10 mouse cellular contexts compared by ENCODE assay signal in genomic region chr19:30890377-30890776, GRCm38 (mm10).
DNase-seq lines count a peak whose midpoint lies in the region; ATAC-seq lines count a peak whose summit lies in the region.
"Had no signal": no experiment of that assay in that cellular context is flagged by ENCODE, and none has a peak within 500 bp of the region (broad histone marks: within the 10 kb centered on the region; RNA-seq: fewer than 3 reads in every experiment).

No protein-coding gene starts in this region.

- ATAC-seq in midbrain, embryonic 11.5 days (ENCODE audit: low FRiP score) = peak; percentile 77
- ATAC-seq in midbrain, embryonic 14.5 days (ENCODE audit: low FRiP score, low TSS enrichment) = no peak
- ATAC-seq in midbrain, embryonic 12.5 days (ENCODE audit: low FRiP score, low read depth) = peak; percentile 71; the same call in 1 of the 2 replicates
- no peak for ATAC-seq in heart, embryonic 11.5 days (replicated peaks; ENCODE audit: insufficient number of reproducible peaks, low FRiP score, low TSS enrichment)

- no peaks in the 10 kb centered on the region for H3K27me3 ChIP-seq in midbrain, embryonic 11.5 days (ENCODE audit: control insufficient read depth, insufficient read depth, low read length)
- no peaks in the 10 kb centered on the region for H3K27me3 ChIP-seq in midbrain, embryonic 14.5 days (ENCODE audit: control insufficient read depth, insufficient read depth, low read length)
- no peaks in the 10 kb centered on the region for H3K27me3 ChIP-seq in midbrain, embryonic 12.5 days
- no peaks in the 10 kb centered on the region for H3K27me3 ChIP-seq in heart, embryonic 11.5 days (ENCODE audit: control insufficient read depth, insufficient read depth, low read length)

- H3K4me2 ChIP-seq in midbrain, embryonic 11.5 days = no peak overlapping the region
- H3K4me2 ChIP-seq in midbrain, embryonic 14.5 days (ENCODE audit: low read length) = no peak overlapping the region
- no peak overlapping the region for H3K4me2 ChIP-seq in midbrain, embryonic 12.5 days (replicated peaks)
- H3K4me2 ChIP-seq in heart, embryonic 11.5 days = no peak overlapping the region

- no peaks in the 10 kb centered on the region for H3K9me3 ChIP-seq in midbrain, embryonic 11.5 days (ENCODE audit: control insufficient read depth, low read length)
- H3K9me3 ChIP-seq in midbrain, embryonic 14.5 days (ENCODE audit: control insufficient read depth, low read length) = no peaks in the 10 kb centered on the region
- H3K9me3 ChIP-seq in midbrain, embryonic 12.5 days = no peaks in the 10 kb centered on the region
- no peaks in the 10 kb centered on the region for H3K9me3 ChIP-seq in heart, embryonic 11.5 days (replicated peaks; ENCODE audit: control insufficient read depth, low read length)

- H3K36me3 ChIP-seq in midbrain, embryonic 11.5 days (ENCODE audit: control insufficient read depth, insufficient read depth, low read length) = no peaks in the 10 kb centered on the region
- no peaks in the 10 kb centered on the region for H3K36me3 ChIP-seq in midbrain, embryonic 14.5 days (ENCODE audit: control insufficient read depth, insufficient read depth, low read length)
- H3K36me3 ChIP-seq in midbrain, embryonic 12.5 days = no peaks in the 10 kb centered on the region
- no peaks in the 10 kb centered on the region for H3K36me3 ChIP-seq in heart, embryonic 11.5 days (ENCODE audit: control insufficient read depth, insufficient read depth, low read length)

- peak; percentile 85 for DNase-seq in midbrain, embryonic 11.5 days (ENCODE audit: low spot score, missing footprints)
- DNase-seq in midbrain, embryonic 14.5 days = no peak
- peak; percentile 52 for DNase-seq in forelimb bud, embryonic 11.5 days (ENCODE audit: low read depth, low spot score)
- peak; percentile 26 for DNase-seq in telencephalon, adult 2 months (ENCODE audit: low read depth, low spot score)
- no peak for DNase-seq in urinary bladder, postnatal 36 days (ENCODE audit: low spot score in 2 of 2)
- DNase-seq: cerebellum, postnatal 25 days; kidney, postnatal 14 days; lung, adult 18-20 months had no signal

- peaks cover 3% of the 10 kb centered on the region; the same call in 1 of the 2 replicates for H3K4me1 ChIP-seq in midbrain, embryonic 11.5 days (ENCODE audit: control insufficient read depth, insufficient read depth, low read length)
- peaks cover 3% of the 10 kb centered on the region for H3K4me1 ChIP-seq in midbrain, embryonic 14.5 days (ENCODE audit: control insufficient read depth, insufficient read depth, low read length)
- H3K4me1 ChIP-seq in midbrain, embryonic 12.5 days = peaks cover 4% of the 10 kb centered on the region; the same call in 1 of the 2 replicates
- no peaks in the 10 kb centered on the region for H3K4me1 ChIP-seq in heart, embryonic 11.5 days (ENCODE audit: control insufficient read depth, insufficient read depth, low read length)

- no peak overlapping the region for H3K4me3 ChIP-seq in midbrain, embryonic 11.5 days (ENCODE audit: low read depth, low read length)
- H3K4me3 ChIP-seq in midbrain, embryonic 14.5 days (replicated peaks; ENCODE audit: low read depth, low read length) = no peak overlapping the region
- H3K4me3 ChIP-seq in midbrain, embryonic 12.5 days = no peak overlapping the region
- no peak overlapping the region for H3K4me3 ChIP-seq in heart, embryonic 11.5 days (ENCODE audit: low read depth, low read length)

- H3K27ac ChIP-seq in midbrain, embryonic 11.5 days (ENCODE audit: low read depth, low read length) = no peak overlapping the region
- H3K27ac ChIP-seq in midbrain, embryonic 14.5 days (replicated peaks; ENCODE audit: low read depth, low read length) = no peak overlapping the region
- no peak overlapping the region for H3K27ac ChIP-seq in midbrain, embryonic 12.5 days (replicated peaks)
- H3K27ac ChIP-seq in heart, embryonic 11.5 days (ENCODE audit: low read depth, low read length) = no peak overlapping the region

- no peak overlapping the region for H3K9ac ChIP-seq in midbrain, embryonic 11.5 days (ENCODE audit: low read length)
- H3K9ac ChIP-seq in midbrain, embryonic 14.5 days (replicated peaks; ENCODE audit: low read length) = no peak overlapping the region
- no peak overlapping the region for H3K9ac ChIP-seq in midbrain, embryonic 12.5 days (replicated peaks)
- H3K9ac ChIP-seq in heart, embryonic 11.5 days (ENCODE audit: low read depth, low read length) = no peak overlapping the region

- 59% methylated on average over 2 of the region's 2 CpGs for WGBS in midbrain, embryonic 11.5 days
- 33% methylated on average over 2 of the region's 2 CpGs for WGBS in midbrain, embryonic 14.5 days
- WGBS in midbrain, embryonic 12.5 days = 43% methylated on average over 2 of the region's 2 CpGs
- 76% methylated on average over 2 of the region's 2 CpGs for WGBS in heart, embryonic 11.5 days (ENCODE audit: insufficient replicate concordance)

Comparison
In these comparisons a context has a peak if more than half of its experiments do, and no peak if none do; other contexts are left out.
1. ATAC-seq: peak in midbrain, embryonic 11.5 days (single experiment) and midbrain, embryonic 12.5 days (single experiment); none in midbrain, embryonic 14.5 days (single experiment) and heart, embryonic 11.5 days (single experiment).
2. DNase-seq: peak in midbrain, embryonic 11.5 days (single experiment), forelimb bud, embryonic 11.5 days (single experiment) and telencephalon, adult 2 months (single experiment); none in midbrain, embryonic 14.5 days (single experiment) and urinary bladder, postnatal 36 days (0 of 2).